Mouse (Mus musculus): ENCODE results near the gene Pld5. TPM values are rescaled to one million over a fixed set of nuclear protein-coding genes. Genes with fewer than 3 reads are reported as not detected.

Pld5 gene
- polyA plus RNA-seq, 2 experiments from 2014 or later = not detected

DNA sequence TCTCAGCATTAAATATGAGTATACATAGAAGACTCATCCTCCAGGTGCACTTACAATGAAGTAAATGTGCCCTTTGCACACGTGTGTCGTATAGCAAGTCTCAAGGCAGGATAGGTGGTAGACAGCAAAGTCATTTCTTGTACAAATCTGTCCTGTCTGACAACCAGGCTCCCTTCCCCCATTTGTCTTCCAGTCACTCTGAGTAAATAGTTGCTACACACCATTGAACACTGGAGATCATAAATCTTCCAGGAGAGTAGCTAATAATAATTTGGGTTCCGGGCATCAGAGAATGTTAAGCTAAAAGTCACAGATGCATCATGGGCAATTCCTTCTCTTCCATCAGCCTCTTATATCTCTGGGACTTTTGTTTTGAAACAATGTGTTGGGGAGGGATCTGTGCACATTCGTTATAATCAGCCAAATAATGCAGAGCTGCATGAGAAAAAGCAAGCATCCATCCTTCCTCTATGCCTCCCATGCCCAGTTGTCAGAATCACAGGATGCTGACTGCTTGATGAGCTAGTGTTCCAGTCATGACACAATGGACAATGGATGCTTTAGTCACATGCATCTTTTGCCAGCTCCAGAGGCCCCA lies 328.3 kb downstream of the Pld5 start:
- no peak for ATAC-seq

DNA sequence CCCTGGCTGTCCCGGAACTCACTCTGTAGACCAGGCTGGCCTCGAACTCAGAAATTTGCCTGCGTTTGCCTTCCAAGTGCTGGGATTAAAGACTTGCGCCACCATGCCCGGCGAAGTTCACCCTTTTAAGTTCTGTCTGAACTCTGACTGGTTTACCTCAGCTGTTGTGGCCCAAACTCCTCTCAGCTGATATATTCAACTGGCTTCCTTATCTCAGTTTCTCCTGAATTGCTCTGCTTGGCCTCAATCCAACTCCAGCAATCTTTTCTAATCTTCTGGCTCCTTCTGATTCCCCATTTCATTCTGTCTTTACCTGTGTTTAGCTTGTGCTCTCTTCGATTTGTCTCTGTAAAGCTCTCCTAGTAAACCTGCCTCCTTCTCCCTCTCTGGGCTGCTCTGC lies 331.9 kb downstream of the Pld5 start:
- no peak for ATAC-seq

DNA sequence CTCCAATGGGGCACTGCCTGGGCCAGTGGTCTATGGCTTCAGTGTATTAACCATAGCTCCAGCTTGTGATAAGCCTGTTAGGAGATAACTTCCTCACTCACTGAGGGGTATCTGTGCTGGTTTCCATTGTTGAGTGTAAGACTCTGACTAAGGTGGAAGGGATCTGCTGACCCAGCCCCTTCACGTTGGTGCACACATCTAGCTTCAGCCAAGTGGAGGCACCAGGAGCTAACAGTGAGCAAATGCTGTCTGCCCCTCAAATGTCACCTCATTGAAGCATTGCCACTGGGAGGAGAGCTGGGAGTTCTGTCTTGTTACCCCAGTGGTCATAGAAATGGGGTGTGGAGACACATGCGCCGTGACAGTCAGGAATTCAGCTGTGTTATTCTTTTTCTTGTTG lies 336.4 kb downstream of the Pld5 start:
- no peak for ATAC-seq

DNA sequence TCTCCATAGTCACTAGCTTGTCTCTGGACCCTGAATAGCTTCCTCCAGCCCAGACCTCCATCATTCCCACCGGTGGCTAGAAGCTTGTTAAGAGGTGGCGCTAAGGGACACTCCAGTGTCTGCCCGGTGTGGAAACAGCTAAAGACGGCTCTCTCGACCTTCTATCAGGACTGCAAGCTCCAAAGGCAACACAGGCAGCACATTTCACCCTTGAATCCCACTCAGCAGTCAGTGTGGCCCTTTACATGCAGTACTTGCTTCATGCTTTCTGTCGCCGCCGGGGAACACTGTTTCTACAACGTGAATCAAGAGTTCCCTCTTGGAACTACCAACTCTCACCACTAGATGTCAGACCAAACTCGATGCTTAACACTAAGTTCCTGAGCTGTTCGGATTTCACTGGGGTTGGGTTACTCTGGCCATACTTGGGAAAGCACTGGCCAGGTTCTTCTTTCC lies 338.8 kb downstream of the Pld5 start:
- peak; percentile 68 for ATAC-seq

DNA sequence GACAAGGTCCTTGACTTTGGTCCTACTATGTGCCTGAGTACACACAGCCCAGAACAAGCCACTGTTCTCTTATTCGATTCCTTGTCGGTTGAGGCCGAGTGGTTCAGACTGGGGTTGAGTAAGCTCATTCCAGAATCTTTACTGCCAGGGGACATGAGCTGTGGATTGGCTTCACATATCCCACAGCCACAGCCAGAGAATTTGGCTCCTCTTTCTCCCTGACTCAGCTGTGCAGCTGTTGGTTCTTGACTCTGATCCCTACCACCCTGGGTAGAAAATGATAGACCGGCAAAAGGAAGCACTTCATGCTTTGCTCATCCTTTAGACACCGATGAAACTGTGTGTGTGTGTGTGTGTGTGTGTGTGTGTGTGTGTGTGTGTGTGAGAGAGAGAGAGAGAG lies 343.7 kb downstream of the Pld5 start:
- ATAC-seq = no peak

DNA sequence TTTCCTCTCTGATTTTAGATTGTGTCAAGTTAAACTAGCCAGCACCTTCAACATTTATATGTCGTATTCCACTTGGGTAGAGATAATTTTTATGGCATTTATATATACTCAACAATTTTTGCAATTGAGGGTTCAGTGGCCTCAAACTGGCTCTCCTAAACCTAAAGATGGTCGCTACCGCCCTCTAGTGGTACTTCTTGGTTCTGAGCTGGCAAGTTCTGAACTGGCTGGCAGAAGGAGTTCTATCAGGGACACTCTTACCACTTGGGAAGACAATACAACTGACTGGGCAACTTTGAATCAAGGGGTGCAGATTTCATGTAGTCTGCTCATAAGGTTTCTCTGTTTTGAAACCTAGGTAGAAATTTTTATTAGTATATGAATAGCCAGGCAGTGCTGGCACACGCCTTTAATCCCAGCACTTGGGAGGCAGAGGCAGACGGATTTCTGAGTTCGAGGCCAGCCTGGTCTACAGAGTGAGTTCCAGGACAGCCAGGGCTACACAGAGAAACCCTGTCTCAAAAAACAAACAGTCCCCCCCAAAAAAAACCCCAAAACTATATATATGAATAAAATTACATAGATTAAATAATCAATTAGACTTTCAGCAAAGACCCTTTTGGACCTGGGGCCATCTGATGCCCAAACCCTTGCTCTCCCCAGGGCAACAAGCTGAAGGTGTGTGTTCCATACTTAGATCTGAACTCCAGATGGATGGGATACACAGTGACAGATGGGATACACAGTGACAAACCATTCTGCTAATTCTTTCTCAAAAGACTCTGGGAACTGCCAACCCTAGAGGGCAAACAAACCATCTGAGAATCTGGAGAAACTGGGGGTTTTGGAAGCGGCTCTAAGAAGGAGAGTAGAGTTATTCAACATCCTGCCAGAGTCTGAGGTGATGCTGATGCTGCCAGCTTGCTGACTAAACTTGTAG lies 351.0 kb downstream of the Pld5 start:
- peak; percentile 63 for ATAC-seq

DNA sequence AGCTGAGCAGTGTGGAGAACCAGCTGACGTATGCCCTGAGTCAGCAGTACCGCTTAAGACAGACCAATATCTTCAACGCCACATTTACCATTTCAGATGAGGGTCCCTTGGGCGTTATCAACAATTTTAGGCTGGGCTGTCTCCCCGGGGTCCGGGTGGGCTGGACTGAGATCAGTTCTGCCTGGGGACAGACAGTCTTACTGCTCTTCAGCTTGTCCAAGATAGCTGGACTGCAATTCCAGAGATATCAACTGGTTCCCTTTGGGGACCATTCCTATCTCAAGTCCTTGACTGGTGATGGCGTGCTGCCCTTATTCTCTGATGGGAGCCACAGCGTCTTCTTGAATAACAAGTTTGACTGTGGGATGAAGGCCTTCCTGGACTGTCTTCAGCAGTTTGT lies 354.0 kb downstream of the Pld5 start:
- ATAC-seq = no peak

DNA sequence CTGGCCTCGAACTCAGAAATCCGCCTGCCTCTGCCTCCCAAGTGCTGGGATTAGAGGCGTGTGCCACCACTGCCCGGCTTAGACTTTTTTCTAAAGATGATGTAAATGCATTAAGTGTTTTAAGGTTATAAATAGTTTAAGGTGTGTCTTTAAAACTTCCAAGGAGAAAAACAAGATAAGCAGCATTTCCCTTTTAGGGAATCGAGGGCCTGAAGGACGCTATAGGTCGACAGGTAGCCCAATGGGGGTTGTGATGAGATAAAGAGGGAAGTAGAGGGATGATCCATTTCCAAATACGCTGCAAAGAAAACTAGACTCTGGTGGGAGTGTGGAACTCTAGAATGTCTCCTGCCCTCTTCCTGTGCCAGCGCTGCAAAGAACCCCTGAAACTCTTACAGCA lies 355.1 kb downstream of the Pld5 start, which contains the start of gene Gm38100:
TSS of gene Gm38100 (plus strand) at position 301 of the 400 bp plus-strand sequence.
- ATAC-seq = no peak

DNA sequence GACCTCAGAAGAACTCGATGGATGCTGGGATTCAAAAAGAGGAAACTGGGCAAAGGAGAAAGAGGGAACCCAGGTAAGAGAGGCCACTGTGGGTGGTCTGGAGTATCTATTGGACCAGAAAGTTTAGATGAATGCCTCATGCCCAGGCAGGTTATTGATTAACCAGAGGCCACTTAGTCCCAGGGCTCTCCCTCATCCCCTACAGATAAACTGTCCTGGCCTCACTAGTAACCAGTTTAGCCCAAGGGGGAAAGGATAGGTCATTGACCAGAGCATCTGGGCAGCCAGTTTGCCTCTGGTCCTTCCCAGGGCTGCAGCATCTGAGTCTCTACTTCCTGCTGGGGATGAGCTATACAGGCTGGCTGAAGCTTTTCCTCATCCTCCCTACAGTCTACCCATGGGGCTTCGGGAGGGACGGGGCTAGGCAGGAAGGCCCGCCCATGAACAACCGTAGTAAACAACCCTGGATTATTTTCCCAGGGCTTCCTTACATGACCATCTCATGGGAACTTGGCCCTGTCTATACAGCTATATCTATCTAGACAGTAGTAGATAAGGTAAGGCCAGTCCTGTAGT lies 361.3 kb downstream of the Pld5 start:
- no peak for ATAC-seq
